Comparison of ENCODE assay signal across 8 mouse cellular contexts in the genomic region with DNA sequence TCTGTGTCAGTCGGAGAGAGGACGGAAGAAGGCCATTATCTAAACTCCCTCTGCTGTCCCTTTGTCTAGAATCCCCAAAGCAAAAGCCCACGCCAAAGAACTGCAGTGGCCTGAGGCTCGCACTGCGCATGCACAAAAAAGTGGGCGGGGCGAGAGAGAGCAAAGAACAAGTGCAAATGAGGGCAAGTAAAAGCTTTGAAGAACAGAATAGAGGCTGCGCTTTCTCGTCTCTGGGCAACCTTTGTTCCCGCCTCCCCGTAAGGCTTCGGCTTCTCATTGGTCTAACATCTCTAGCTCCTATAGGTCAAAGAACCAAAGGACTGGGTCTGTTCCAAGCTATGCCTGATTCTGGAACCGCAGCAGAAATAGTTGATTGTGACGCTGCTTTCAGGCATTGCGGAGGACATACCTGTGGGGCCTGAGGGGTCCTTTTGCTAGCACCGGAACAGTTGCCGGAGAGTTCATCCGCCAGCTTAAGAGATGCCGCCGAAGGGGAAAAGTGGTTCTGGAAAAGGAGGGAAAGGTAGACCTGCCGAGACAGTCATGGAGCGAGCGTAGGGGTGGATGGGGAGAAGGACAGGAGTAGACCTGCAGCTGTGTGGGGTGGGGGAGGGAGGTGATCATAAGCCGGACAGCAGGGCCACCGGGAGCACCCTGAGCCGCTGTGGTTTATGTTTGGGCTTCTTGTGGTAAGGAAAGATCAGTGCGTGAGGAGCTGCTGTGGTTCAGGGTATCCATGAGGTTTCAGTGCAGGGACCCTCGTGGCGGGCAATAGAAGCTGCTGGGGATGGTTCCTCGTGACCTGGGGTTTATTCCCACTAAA. TPM values are rescaled to one million over a fixed set of nuclear protein-coding genes. Genes with fewer than 3 reads are reported as not detected.
A peak's percentile ranks its signal among the peaks of the same experiment; 100 is the strongest.
DNase-seq lines count a peak whose midpoint lies in the region; ATAC-seq lines count a peak whose summit lies in the region.

Gene Pin4, plus strand, starts transcription at position 406 of the 823 bp plus-strand sequence.

- intact Hi-C loops in gastrocnemius, postnatal 14 days (cut with DNase I; ENCODE audit: low total_unique reads), result no loop called here
- intact Hi-C loops in left cerebral cortex, postnatal 10 days (cut with DNase I), result no loop called here

- peak; percentile 93 to 96 for DNase-seq in adrenal gland, adult (ENCODE audit: inconsistent age in 2 of 2, low spot score in 1 of 2)
- DNase-seq in embryo, embryonic 10.5 days (ENCODE audit: low spot score), result peak; percentile 96
- DNase-seq in gastrocnemius, postnatal 14 days, result peak; percentile 92
- DNase-seq in left cerebral cortex, postnatal 10 days (ENCODE audit: extremely low spot score in 1 of 2, low spot score in 2 of 2), result peak; percentile 92 to 94
- DNase-seq in right cerebral cortex, postnatal 25 days, result peak; percentile 87
- peak; percentile 86 to 91 for DNase-seq in urinary bladder, postnatal 4 days (ENCODE audit: low spot score in 2 of 2)

- ATAC-seq in inflammation-experienced regulatory T-cells, adult 6 months, result peak; percentile 100
- peak; percentile 100 for ATAC-seq in megakaryocyte-erythroid progenitor cell, adult 5-6 weeks (replicated peaks; ENCODE audit: low FRiP score, low TSS enrichment, poor library complexity, severe bottlenecking)

RNA-seq across cellular contexts. Expression of gene Pin4, which starts in this region (rescaled TPM):
- total RNA-seq in gastrocnemius, postnatal 14 days (2021), result 10 to 100 TPM; 23.9 to 28.3 TPM
- 10 to 100 TPM; 39.7 to 49.5 (median 45.1) TPM for polyA plus RNA-seq in inflammation-experienced regulatory T-cells, adult 6 months (2017; shearing (Covaris generic))
- 10 to 100 TPM; 18.4 to 33.5 TPM for total RNA-seq in left cerebral cortex, postnatal 10 days (2021)
- total RNA-seq in megakaryocyte-erythroid progenitor cell, adult 5-6 weeks (2014; fragmentation: Nextera tagmentation), result 67.6 and 96.7 TPM in 2 replicates
- 162 and 169 TPM in 2 replicates for total RNA-seq in megakaryocyte-erythroid progenitor cell, adult 5-6 weeks (2017)

Comparison
In these comparisons a context has a peak if more than half of its experiments do, and no peak if none do; other contexts are left out.
1. Peak in every context shown above with its lines: DNase-seq and ATAC-seq.